Mouse (Mus musculus) myocyte (in vitro differentiated cells): ENCODE measurements around the gene Gm11985.

Experiments
- CEBPB ChIP-seq: IDR thresholded peaks from 2 replicates; pipeline ENCODE4 v1.6.1; 2011; ENCODE audit warnings: mild to moderate bottlenecking, moderate library complexity; ENCODE audit not compliant: poor library complexity, insufficient read depth, severe bottlenecking
- E2F4 ChIP-seq: IDR thresholded peaks from one replicate; pipeline ENCODE4 v1.6.1; 2011; ENCODE audit warnings: mild to moderate bottlenecking, control low read depth, moderate library complexity; ENCODE audit not compliant: insufficient read depth
- MAX ChIP-seq: IDR thresholded peaks from one replicate; pipeline ENCODE4 v1.6.1; 2011; ENCODE audit warnings: low read depth, mild to moderate bottlenecking, control low read depth
- MYOD1 ChIP-seq, 3 experiments: IDR thresholded peaks; one replicate each; pipeline ENCODE4 v1.6.1; 2011; ENCODE audit warnings: control low read depth in 2 of 3, low read depth in 2 of 3, mild to moderate bottlenecking in 2 of 3, moderate library complexity in 1 of 3; ENCODE audit not compliant: insufficient read length in 2 of 3, control insufficient read depth in 1 of 3
- MYOG ChIP-seq, 3 experiments: IDR thresholded peaks; one replicate each; pipeline ENCODE4 v1.6.1; 2011; ENCODE audit warnings: control low read depth in 2 of 3, low read depth in 2 of 3, mild to moderate bottlenecking in 2 of 3; ENCODE audit not compliant: insufficient read length in 2 of 3, control insufficient read depth in 1 of 3, insufficient read depth in 1 of 3
- POLR2A ChIP-seq: IDR thresholded peaks from one replicate; pipeline ENCODE4 v1.6.1; 2011; ENCODE audit warnings: low read depth, mild to moderate bottlenecking, control low read depth, moderate library complexity; ENCODE audit not compliant: insufficient read length
- POLR2AphosphoS2 ChIP-seq: IDR thresholded peaks from one replicate; pipeline ENCODE4 v1.6.1; 2011; ENCODE audit warnings: low read depth, control low read depth; ENCODE audit not compliant: insufficient read length
- REST ChIP-seq: IDR thresholded peaks from one replicate; pipeline ENCODE4 v1.6.1; 2011; ENCODE audit warnings: mild to moderate bottlenecking, control low read depth, moderate library complexity; ENCODE audit not compliant: insufficient read depth, insufficient read length
- SRF ChIP-seq: IDR thresholded peaks from one replicate; pipeline ENCODE4 v1.6.1; 2011; ENCODE audit warnings: low read depth; ENCODE audit not compliant: control insufficient read depth, insufficient read length
- TCF12 ChIP-seq: IDR thresholded peaks from one replicate; pipeline ENCODE4 v1.6.1; 2011; ENCODE audit warnings: mild to moderate bottlenecking, control low read depth; ENCODE audit not compliant: poor library complexity, insufficient read depth, severe bottlenecking
- TCF3 ChIP-seq: IDR thresholded peaks from one replicate; pipeline ENCODE4 v1.6.1; 2011; ENCODE audit warnings: low read depth, control low read depth; ENCODE audit not compliant: insufficient read length
- USF1 ChIP-seq: IDR thresholded peaks from one replicate; pipeline ENCODE4 v1.6.1; 2011; ENCODE audit warnings: low read depth, mild to moderate bottlenecking, control low read depth, moderate library complexity

DNA sequence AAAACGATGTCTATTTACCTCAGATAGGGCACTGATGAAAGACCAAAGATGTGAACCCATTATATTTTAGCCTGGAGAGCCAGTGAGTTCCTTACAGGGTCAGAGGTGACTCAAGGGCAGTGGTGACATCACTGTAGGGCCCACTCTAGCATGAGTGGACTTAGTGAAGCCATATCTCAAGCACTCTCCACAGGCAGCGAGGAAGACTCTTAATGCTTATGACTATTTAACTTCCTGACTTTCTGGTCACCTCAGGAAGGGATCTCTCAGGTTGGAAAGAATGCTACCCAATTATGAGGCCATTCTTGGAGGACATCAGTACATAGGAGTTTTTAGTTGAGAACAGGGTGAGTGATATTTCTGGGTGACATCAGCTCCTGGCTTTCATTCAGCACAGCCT is 45.0 kb upstream of the Gm11985 start:
- TF ChIP-seq POLR2A (no peak), TCF12 (no peak), POLR2AphosphoS2 (no peak), MAX (no peak), TCF3 (no peak), E2F4 (no peak), USF1 (no peak), MYOG (IDR thresholded peaks at IDR 0.05; ENCODE audit: control insufficient read depth in 1 of 3, insufficient read depth in 1 of 3, insufficient read length in 2 of 3, low read depth in 2 of 3) (no peak), MYOD1 (IDR thresholded peaks at IDR 0.05; ENCODE audit: control insufficient read depth in 1 of 3, insufficient read length in 2 of 3, low read depth in 2 of 3) (no peak), CEBPB (no peak), SRF (no peak), REST (no peak)
